Mouse (Mus musculus) thymus, adult 2 months (tissue): Measurements from ENCODE around the gene Fcgr3. TPM values are rescaled to one million over a fixed set of nuclear protein-coding genes. Genes with fewer than 3 reads are reported as not detected.

Source experiments
- DNase-seq: peaks from one replicate; pipeline ENCODE4 v3.0.0; 2021
- H3K27ac ChIP-seq: fragments of 200-500 bp; 2 replicates; pipeline ENCODE4 v1.5.1; 2012; ENCODE audit warnings: low read length, control low read depth; ENCODE audit not compliant: control insufficient read depth, insufficient read depth
- H3K27me3 ChIP-seq: fragments of 200-500 bp; 2 replicates; pipeline ENCODE4 v1.6.1; 2012; ENCODE audit warnings: mild to moderate bottlenecking, low read length, moderate library complexity, mixed read lengths; ENCODE audit not compliant: control insufficient read depth, insufficient read depth
- H3K36me3 ChIP-seq: fragments of 200-500 bp; 2 replicates; pipeline ENCODE4 v1.6.1; 2012; ENCODE audit warnings: mild to moderate bottlenecking, low read length, moderate library complexity; ENCODE audit not compliant: control insufficient read depth, insufficient read depth
- H3K4me1 ChIP-seq: fragments of 200-500 bp; replicated peaks from 2 replicates; pipeline ENCODE4 v1.6.1; 2012; ENCODE audit warnings: low read length; ENCODE audit not compliant: control insufficient read depth, insufficient read depth
- H3K4me3 ChIP-seq: fragments of 200-500 bp; 2 replicates; pipeline ENCODE4 v1.5.1; 2012; ENCODE audit warnings: mild to moderate bottlenecking, low read length, control low read depth, moderate library complexity; ENCODE audit not compliant: control insufficient read depth, insufficient read depth
- CTCF ChIP-seq: fragments of 200-500 bp; IDR thresholded peaks from 2 replicates; pipeline ENCODE4 v1.5.1; 2012; ENCODE audit warnings: mild to moderate bottlenecking, control low read depth, low read length, moderate library complexity, borderline replicate concordance; ENCODE audit not compliant: control insufficient read depth, poor library complexity, insufficient read depth; ENCODE audit errors: extremely low read depth
- POLR2A ChIP-seq: fragments of 200-500 bp; IDR thresholded peaks from 2 replicates; pipeline ENCODE4 v1.6.1; 2012; ENCODE audit warnings: mild to moderate bottlenecking, low read length, control low read depth, moderate library complexity; ENCODE audit not compliant: control insufficient read depth, poor library complexity, insufficient read depth; ENCODE audit errors: extremely low read depth
- WGBS: fragments of 180-500 bp; shearing (Covaris S2); methylation state at CpG from one replicate; pipeline ENCODE4 v1.1.7; 2018; 5-methylcytosine and 5-hydroxymethylcytosine counted together
- polyA plus RNA-seq: library from polyadenylated mRNA; depleted of rRNA; stranded (reverse); fragments of >200 nt; gene quantifications from 2 replicates; pipeline ENCODE4 v1.2.3, GENCODE M21; 2012

Gene Fcgr3
- polyA plus RNA-seq, 1 experiment = 20.7 TPM

DNA sequence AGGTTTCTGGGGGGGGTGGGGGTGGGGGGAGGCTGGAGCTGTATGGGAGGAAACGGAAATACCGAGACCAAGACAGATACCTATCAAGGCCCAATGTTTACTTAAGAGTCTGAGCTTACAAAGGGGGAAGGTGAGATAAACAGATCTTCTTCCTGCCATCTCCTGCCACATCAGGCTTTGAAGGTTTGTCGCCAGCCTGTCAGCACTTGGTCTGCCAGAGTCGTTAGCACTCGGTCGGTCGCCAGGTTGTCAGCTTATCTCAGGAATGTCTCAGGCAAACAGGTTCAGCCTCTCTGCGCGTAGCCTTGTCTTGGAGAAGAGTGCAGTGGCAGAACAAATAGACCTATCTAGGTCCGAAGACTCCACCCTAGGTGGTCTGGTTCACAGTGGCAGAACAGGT is 4.3 kb downstream of the Fcgr3 start:
- no peak for TF ChIP-seq POLR2A
- no peak for TF ChIP-seq CTCF
- H3K36me3 ChIP-seq = no peaks in the 10 kb centered on the region
- 23% methylated on average over 10 of the region's 10 CpGs for whole genome bisulfite sequencing
- no peak overlapping the region for H3K4me3 ChIP-seq
- H3K27ac ChIP-seq = no peak overlapping the region
- peaks cover 3% of the 10 kb centered on the region; the same call in 1 of the 2 replicates for H3K27me3 ChIP-seq
- peaks cover 9% of the 10 kb centered on the region for H3K4me1 ChIP-seq
- no peak for DNase-seq

DNA sequence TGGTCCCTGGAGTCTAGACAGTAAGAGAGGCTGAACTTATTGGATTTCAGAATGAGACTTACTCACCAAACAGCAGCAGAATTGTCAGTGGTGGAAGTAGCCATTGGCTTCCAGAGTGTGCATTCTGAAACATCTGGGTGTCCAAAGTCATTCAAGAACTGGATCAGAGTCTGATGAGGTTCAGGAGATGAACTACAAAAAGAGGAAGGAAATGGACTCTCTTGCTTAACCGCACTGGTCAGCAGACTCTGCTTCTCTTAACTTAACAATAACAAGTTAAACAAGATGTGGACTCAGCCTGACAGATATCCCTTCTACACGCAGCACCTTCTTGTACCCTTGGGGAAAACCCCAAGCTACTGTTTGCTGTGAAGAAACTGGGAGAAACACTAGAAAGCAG is 5.5 kb downstream of the Fcgr3 start:
- Histone ChIP-seq H3K4me3 (no peak overlapping the region), H3K4me1 (peaks cover 6% of the 10 kb centered on the region), H3K27ac (no peak overlapping the region), H3K36me3 (no peaks in the 10 kb centered on the region), H3K27me3 (no peaks in the 10 kb centered on the region; the same call in 1 of the 2 replicates)
- TF ChIP-seq POLR2A (no peak), CTCF (no peak)
- no peak for DNase-seq
- 9% methylated on average over 2 of the region's 2 CpGs for WGBS

DNA sequence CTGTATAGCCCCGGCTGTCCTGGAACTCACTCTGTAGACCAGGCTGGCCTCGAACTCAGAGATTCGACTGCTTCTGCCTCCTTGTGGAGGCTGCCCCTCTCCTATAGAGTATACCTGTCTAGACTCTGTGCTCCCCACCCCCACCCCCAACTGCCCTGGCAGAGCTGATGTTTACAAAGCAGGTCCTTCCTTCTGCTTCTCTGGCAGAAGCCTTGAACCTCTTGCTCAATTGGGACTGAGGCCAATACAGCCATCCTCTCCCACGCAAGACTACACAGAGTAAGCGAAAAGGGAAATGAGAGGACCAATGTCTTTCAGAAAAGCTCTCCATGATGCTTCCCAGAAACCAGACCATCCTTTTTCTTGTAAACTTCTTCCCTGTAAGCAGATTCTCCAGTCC is 7.5 kb downstream of the Fcgr3 start:
- DNase-seq = no peak
- H3K27ac ChIP-seq = no peak overlapping the region
- H3K4me1 ChIP-seq = peaks cover 6% of the 10 kb centered on the region
- no peaks in the 10 kb centered on the region for H3K27me3 ChIP-seq
- TF ChIP-seq POLR2A (no peak), CTCF (no peak)
- no peaks in the 10 kb centered on the region for H3K36me3 ChIP-seq
- H3K4me3 ChIP-seq = no peak overlapping the region
- 83% methylated on average over 5 of the region's 5 CpGs for WGBS

DNA sequence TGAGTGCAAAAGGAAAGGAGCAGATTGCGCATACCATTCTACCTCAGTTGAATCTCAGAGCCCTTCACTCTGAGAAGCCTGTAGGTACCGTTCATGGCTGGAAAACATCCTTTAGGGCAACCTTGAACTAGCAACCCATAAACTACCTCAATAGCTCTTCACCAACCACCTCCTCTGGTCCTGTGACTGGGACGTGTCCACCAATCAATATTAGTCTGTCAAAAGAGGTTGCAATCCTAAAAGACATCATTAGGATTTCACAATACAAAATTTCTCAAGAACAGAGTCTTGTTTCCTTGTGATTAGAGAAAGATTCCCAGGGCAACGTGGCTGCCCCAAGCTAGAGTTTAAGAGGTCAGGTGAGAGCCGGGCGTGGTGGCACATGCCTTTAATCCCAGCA is 11.4 kb downstream of the Fcgr3 start:
- no peaks in the 10 kb centered on the region for H3K4me1 ChIP-seq
- H3K27ac ChIP-seq = no peak overlapping the region
- no peak for DNase-seq
- WGBS = 93% methylated on average over 6 of the region's 6 CpGs
- TF ChIP-seq CTCF (no peak), POLR2A (no peak)
- H3K4me3 ChIP-seq = no peak overlapping the region
- H3K27me3 ChIP-seq = no peaks in the 10 kb centered on the region
- H3K36me3 ChIP-seq = no peaks in the 10 kb centered on the region

DNA sequence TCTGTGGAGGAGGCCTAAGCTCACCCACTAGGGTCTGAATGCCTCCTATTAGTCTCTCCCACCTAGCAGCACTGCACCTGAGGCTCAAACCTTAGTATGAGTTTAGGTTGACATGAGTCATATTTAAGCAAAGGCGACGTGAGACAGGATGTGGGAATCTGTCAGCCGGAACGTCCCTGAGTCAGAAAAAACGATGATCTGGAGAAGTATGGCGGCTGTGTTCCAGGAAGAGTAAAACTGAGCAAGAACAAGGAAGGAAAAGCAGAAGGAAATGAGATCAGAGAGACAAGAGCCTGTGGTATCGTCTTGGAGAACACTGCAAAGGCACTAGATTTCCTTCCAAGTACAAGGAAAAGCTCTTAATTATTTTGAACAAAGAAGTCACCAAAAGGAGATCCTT is 14.0 kb downstream of the Fcgr3 start:
- Histone ChIP-seq H3K27ac (no peak overlapping the region), H3K4me1 (no peaks in the 10 kb centered on the region), H3K27me3 (no peaks in the 10 kb centered on the region), H3K4me3 (no peak overlapping the region), H3K36me3 (no peaks in the 10 kb centered on the region)
- TF ChIP-seq CTCF (no peak), POLR2A (no peak)
- no peak for DNase-seq
- 35% methylated on average over 7 of the region's 7 CpGs for WGBS

DNA sequence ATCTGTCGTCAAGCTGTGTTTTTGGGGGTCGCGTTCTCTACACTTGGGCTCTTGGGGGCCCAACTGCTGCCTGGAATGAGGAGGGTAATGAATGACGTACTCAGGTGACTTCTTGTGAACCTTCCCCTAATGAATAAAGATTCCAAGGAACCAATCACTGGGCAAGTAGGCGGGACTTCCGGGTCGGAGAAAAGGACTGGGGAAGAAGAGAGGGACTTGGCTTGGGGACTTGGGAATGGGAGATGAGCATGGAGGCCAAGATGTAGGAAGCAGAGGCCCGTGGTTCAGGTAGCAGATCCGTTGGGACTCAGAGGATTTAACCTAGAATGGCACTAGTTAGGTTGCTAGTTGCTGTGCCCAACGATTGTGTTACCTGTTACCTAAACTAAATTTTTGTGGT is 15.5 kb downstream of the Fcgr3 start:
- no peak overlapping the region for H3K27ac ChIP-seq
- H3K36me3 ChIP-seq = no peaks in the 10 kb centered on the region
- TF ChIP-seq CTCF = no peak
- WGBS = 92% methylated on average over 10 of the region's 10 CpGs
- DNase-seq = no peak
- no peak overlapping the region for H3K4me3 ChIP-seq
- H3K4me1 ChIP-seq = no peaks in the 10 kb centered on the region
- H3K27me3 ChIP-seq = no peaks in the 10 kb centered on the region

DNA sequence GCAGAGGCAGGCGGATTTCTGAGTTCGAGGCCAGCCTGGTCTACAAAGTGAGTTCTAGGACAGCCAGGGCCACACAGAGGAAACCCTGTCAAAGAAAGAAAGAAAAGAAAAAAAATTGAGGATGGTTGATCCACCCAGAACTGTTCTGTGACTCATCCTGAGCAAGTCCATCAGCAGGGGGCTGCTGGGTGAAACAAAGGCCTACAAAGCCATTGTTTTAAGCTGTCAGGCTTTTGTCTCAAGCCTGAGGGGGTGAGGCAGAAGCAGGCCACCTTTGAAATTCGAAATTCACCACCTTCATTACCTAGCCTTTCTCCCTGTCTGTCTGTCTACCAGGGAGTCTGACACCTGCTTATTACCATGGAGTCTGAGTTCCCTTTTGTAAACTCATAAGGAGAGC is 18.2 kb downstream of the Fcgr3 start:
- DNase-seq = no peak
- WGBS = 87% methylated on average over 3 of the region's 3 CpGs
- Histone ChIP-seq H3K4me3 (no peak overlapping the region), H3K27ac (no peak overlapping the region), H3K27me3 (no peaks in the 10 kb centered on the region), H3K4me1 (no peaks in the 10 kb centered on the region; the same call in 1 of the 2 replicates), H3K36me3 (no peaks in the 10 kb centered on the region)
- TF ChIP-seq POLR2A = no peak

DNA sequence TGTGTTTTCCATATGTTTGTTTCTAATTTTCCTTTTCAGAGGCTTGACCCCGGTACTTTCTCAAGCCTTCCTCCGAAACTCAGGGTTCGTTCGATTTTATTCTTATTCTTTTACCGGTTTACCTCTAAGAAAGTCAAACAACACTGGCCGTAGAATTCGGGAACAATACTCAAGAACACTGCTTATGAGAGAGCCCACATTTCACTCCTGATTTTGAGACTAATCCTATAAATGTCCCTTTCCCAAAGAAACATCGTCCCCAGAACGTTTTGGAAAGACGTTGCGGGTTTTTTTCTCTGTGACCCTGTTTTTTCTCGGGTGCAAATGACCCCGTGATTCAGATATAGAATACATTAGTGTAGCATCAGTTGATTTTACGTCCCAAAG is 19.7 kb downstream of the Fcgr3 start:
- Histone ChIP-seq H3K4me3 (no peak overlapping the region), H3K36me3 (no peaks in the 10 kb centered on the region), H3K27me3 (no peaks in the 10 kb centered on the region), H3K4me1 (no peaks in the 10 kb centered on the region; the same call in 1 of the 2 replicates), H3K27ac (no peak overlapping the region)
- WGBS = 24% methylated on average over 14 of the region's 14 CpGs
- TF ChIP-seq POLR2A (no peak), CTCF (no peak)
- DNase-seq = no peak
